Mouse (Mus musculus) neural tube, embryonic 10.5 days (tissue): Measurements from ENCODE around the gene Myo19.

Experiments used
- DNase-seq: peaks from one replicate; pipeline ENCODE4 v3.0.0-alpha.2; 2017; ENCODE audit warnings: low spot score; ENCODE audit errors: extremely low spot score

The Myo19 gene

DNA sequence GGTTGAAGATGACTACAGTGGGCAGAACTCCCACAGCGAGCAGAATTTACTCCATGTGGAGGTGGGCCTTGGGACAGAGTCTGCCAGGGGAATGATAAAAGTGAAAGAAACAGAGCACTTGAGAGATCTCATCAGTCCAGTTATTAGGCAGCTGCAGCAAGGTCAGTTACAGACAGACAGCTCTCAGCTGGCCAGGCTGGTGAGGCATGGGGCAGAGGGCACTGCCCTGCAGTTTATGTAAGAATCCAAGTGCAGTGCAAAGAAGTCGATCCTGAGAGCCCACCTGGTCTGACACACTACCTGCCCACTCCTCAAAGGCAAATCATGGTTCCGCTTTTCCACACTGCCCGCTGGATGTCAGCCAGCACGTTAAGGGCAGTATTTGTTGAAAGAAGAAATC is 6.3 kb downstream of the Myo19 start:
- DNase-seq: no peak

DNA sequence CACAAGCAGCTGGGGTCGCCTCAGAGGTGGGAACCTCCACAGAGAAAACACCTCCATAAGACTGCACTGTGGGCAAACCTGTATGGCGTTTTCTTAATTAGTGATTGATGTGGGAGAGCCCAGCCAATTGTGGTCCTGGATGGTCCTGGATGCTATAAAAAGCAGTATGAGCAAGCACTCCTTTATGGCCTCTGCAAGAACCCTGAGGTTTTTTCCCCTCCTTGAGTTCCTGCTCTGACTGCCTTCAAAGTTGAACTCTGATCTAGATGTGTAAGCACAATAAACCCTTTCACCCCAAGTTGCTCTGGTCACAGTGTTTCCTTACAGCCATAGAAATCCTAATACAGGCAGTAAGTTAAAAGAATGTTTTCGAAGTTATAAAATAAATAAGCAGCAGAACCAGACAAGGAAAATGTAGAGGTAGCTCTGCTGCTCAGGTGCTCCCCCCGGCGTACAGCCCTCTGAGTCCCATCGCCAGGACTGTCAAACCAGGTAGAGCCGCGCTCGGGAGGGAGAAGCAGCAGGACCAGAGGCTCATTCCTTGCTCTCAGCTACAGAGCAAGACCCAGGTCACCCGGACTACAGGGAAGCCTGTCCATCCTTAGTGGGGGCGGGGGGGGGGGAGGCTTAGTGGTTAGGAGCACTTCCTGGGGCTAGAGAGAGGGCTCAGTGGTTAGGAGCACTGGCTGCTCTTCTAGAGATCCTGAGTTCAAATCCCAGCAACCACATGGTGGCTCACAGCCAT is 7.0 kb downstream of the Myo19 start:
- no peak for DNase-seq

DNA sequence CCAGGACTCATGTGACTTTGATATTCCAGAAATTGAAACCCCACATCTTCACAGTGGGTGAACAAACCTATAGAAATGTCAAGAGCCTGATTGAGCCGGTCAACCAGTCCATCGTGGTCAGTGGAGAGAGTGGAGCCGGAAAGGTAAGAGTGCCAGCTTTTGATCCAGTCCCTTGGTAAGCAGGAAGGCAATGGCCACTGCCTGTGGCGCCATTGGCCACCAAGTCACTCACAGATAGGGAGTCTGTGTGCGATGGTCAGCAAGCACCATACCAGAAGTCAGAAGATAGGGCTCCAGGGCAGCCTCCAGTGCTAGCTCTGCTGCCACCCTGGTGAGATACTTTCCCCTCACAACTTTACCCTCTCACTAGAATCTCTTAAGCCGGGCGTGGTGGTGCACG is 8.1 kb downstream of the Myo19 start:
- no peak for DNase-seq

DNA sequence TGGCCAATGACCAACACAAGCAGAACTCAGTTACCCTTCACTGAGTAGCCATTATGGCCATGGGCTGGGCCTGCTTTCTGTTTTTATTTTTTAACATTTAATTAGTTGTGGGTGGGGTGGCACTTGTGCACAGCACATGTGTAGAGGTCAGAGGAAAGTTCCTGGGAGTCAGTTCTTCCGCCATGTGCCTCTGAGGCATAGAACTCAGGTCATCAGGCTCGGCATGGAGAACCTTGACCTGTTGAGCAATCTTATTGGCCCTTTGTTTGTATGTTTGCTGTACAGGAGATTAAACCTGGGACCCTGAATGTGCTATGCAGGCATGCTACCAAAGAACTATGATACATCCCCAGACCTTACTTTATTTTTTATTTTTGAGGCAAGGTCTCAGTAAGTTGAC is 9.5 kb downstream of the Myo19 start:
- DNase-seq: no peak

- DNase-seq: no peak
Measured at GRCm38 (mm10) chr11:84891705-84892104, 11.8 kb downstream of the Myo19 start.

DNA sequence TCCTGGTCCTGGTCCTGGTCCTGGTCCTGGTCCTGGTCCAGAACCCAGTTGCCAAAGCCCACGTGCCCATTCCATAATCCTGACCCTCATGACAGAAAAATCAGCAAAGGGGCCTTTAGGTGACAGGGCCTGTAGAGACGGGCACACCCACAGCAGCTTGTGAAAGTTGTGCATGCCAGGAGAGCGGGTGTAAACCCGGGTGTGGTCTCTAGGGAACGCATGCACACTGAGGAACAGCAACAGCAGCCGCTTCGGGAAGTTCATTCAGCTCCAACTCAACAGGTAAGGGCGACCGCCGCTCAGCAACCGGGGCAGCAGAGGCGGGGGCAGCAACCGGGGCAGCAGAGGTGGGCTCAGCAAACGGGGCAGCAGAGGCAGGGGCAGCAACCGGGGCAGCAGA is 13.2 kb downstream of the Myo19 start:
- DNase-seq: no peak

DNA sequence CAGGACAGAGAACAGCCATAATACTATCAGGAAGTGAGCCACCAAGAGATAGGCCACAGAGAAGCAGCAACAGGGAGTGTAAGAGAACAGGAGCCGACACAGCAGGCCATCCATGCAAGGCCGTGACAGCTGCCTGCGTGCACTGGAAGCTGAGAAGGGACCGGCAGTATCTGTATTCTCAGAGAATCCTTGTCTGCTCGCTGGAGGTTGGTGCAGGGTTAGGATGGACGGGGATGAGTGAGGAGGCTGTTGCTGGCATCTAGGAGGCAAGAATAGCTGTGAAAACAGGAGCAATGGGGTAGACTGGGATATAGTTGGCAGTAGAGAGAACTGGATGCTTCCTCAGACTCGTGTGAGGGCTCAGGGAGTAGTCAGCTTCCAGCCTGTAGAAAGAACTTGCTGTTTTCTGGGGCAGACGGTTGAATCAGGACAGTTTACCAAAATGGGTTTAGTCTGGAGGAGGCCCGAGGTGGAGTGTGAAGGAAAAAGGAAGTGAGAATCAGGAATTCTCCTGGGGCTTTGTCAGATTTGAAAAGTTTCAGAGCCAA is 24.7 kb downstream of the Myo19 start:
- no peak for DNase-seq

GRCm38 (mm10) chr11:84907081-84907480 is 27.1 kb downstream of the Myo19 start:
- no peak for DNase-seq

DNA sequence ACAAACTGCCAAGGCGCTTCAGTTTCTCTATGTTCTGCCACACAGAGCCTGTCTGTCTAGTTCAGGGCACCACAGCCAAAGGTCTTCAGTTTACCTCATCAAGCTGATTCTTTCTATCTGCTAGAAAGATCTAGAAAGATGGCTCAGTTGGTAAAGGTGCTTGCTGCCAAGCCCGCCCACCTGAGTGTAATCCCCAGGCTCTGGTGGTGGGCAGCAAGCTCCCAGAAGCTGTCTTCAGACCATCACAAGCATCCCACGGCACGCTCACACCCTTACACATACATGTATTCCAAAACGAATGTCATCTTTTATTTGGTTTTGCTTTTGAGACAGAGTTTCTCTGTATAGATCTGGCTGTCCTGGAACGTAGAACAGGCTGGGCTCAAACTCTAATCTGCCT is 28.5 kb downstream of the Myo19 start:
- no peak for DNase-seq

DNA sequence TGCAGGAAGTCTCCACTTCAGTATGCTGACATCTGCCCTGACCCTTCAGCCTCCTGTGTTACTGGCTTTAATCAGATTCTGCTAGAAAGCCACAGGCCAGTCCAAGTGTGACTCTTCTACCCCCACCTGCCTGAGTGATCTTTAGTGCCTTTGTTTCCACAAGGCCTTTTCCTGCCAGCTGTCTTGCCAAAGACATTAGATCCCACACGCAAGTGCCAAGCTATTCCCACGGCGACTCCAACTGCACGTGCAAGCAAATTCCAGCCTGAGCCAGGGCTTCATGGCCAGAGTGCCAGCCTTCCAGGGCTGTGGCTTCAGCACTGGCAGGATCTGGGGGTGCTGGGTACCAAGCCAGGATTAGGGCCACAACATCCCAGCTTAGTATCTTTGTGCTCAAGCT is 30.5 kb downstream of the Myo19 start:
- DNase-seq: no peak

DNA sequence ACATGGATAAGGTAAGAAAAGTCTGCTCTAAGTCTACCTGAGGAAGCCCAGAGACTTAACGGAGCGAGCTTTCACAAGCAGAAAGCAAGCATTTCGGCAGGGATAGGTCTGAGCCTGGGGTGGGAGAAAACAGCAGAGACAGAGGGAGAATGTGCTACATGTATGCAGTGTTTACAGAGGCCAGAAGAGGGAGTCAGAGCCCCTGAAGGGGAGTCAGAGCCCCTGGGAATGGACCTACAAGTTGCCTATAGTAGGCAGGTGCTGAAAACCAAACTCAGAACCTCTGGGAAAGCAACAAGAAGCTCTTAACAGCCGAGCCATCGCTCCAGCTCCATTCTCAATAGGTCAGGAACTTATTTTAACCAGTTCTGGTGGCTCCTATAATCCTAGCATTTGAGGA is 34.7 kb downstream of the Myo19 start:
- no peak for DNase-seq

DNA sequence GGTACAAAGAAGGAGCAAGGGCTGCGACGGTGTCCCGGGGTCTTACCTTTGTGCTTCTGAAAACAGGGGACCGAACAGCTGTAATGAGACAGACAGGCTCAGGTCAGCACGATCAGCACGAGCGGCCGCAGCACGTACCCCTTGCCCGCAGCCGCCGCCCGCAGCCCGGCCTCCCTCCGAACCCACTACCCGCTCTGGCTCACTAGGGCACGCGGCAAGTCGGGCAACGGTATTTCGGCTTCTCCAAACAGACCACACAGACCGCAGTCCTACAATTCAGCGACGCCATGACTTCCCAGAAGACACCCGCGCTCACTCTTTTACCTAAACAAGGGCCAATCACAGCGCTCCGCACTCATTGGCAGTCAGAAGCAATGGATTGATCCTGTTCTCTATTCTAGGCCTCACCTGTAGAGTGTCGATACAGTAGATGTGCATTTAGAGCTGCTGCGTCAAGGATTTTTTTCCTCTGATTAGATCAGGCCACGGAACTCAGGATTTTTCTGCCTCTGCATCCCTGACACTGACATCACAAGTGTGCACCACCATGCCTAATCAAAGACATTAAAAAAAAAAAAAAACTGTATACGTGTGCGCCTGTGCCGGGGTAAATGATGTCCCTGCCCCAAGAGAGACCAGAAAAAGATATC is 36.2 kb downstream of the Myo19 start, which contains the start of gene Znhit3:
Gene Znhit3 (minus strand): TSS at position 314 of the 650 bp plus-strand sequence.
- peak; percentile 75 for DNase-seq

DNA sequence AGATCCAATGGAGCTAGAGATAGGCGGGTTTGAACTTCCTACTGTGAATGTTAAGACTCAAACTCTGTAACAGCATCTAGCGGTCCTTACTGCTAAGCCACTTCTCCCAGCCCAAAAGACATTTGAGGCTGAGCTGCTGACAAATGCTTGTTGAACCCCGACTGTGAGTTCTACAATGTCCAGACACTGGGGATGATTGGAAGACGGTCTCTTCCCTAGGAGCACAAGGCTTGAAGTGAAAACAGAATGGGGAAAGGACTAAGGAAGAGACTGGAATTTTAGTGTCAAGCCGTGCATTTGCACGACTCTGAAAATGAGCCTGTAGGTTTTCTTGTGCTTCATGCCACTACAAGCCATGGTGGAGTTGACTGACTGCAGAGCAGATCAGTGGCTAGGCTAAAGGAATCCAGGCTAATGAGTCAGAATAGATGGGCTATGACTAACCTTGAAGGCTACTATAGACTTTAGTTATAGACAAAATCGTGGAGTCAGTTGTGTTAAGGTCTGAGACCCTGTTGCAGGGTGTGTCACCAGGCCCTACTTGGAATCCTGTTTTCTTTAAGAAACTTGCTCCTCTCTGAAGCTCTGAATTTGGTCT is 36.9 kb downstream of the Myo19 start:
- no peak for DNase-seq

- peak; percentile 92 for DNase-seq
Measured at GRCm38 (mm10) chr11:84918425-84918824, 38.5 kb downstream of the Myo19 start.

- DNase-seq: no peak
Measured at GRCm38 (mm10) chr11:84919276-84919675, 39.3 kb downstream of the Myo19 start.

DNA sequence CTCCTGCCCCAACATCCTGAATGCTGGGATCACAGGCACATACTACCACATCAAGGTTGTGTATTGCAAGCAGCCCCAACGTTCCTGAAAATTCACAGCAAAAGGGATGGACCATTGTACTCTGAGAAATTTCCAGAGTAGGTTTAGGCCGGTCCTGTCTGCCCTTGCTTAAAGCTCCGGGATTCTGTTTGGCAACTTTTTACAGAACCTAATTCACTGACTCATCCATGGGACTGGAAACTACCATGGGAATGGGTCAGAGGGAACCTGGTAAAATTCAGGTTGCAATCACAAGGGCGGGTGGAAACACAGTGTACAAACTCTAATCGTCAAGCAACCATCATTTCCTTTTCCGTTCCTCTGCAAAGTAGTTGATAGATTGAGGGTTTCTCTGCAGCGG is 40.0 kb downstream of the Myo19 start:
- DNase-seq: no peak

GRCm38 (mm10) chr11:84920981-84921380 is 41.0 kb downstream of the Myo19 start:
- no peak for DNase-seq

- no peak for DNase-seq
Measured at GRCm38 (mm10) chr11:84932261-84932660, 52.3 kb downstream of the Myo19 start.

- no peak for DNase-seq
Measured at GRCm38 (mm10) chr11:84939508-84940053, 59.6 kb downstream of the Myo19 start.

DNA sequence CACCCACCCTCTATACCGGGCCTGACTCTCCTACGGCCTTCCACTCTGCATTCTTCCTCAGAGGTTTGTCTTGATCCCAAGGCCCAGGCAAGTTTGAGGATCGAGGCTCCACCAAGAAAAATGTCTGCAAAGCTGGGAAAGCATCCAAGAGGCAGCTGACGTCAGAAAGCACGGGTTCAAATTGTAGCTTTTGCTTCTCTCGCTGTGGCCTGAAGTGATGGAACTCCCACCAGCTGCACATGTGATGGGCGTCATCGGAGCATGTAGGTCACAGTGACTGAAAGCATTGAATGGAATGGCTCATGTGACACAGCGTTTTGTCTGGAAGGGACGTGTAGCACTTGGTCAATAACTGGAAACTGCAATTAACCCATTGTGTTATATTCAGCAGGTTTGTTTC is 60.2 kb downstream of the Myo19 start:
- DNase-seq: no peak

DNA sequence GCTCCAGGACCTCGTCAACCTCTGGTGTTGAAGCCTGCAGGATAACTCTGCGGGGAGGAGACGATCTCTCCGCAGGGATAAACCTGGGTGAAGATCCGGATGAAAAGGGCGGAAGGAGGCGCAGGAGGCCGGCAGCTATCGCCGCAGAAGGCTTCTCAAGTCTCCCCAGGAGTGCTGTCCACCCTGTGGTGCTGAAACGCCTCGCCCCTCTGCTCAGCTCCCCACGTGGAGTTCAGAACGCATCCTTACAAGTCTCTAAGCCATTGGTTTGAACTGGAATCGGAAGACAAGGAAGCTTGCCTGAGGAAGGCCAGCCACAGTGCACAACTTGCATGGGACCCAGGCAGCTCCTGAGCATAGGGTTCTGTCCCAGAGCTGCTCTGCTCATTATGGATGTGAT is 64.0 kb downstream of the Myo19 start:
- peak; percentile 79 for DNase-seq
